Mouse (Mus musculus) Patski (cell line): ENCODE data around the gene Ggta1. TPM values are rescaled to one million over a fixed set of nuclear protein-coding genes. Genes with fewer than 3 reads are reported as not detected.

Experiments used
- ATAC-seq: fragments of 100-300 bp; one replicate; pipeline ENCODE4 v1.8.0; 2021
- CTCF ChIA-PET: fragments of 350-600 bp; sonication (Branson Sonifier 250); formaldehyde crosslinking; loops from one replicate; lab custom pipeline; 2022; ENCODE audit warnings: inconsistent platforms; lab: Charles Lee
- POLR2A ChIA-PET: fragments of 350-600 bp; sonication (Branson Sonifier 250); formaldehyde crosslinking; loops from one replicate; lab custom pipeline; 2022; ENCODE audit warnings: antibody characterized with exemption, inconsistent platforms; lab: Charles Lee
- DNase-seq: peaks from one replicate; pipeline ENCODE4 v3.0.0-alpha.2; 2011; ENCODE audit warnings: low read depth, low spot score
- H3K27me3 ChIP-seq: fragments of 371-371 bp; one replicate; pipeline ENCODE4 v1.5.1; 2021
- CTCF ChIP-seq: fragments of 100-300 bp; IDR thresholded peaks from one replicate; pipeline ENCODE4 v1.5.1; 2021
- in situ Hi-C: fragments of 300-500 bp; cut with MboI; formaldehyde crosslinking; loops from 3 replicates; pipeline ENCODE4 v1.11.1; 2018; ENCODE audit warnings: low pct_unique_long_range_greater_than_20kb, mixed read lengths
- polyA plus RNA-seq: library from polyadenylated mRNA; unstranded; gene quantifications from one replicate; pipeline ENCODE4 v1.2.3, GENCODE M21; 2021

The Ggta1 gene
- polyA plus RNA-seq, 1 experiment from 2014 or later, result 25.5 TPM

GRCm38 (mm10) chr2:35448914-35449670 lies 13.9 kb downstream of the Ggta1 start:
- ChIA-PET CTCF (interaction anchor here (1.3 kb wide), 1 partner anchor 10 kb away, joined by 4 read pairs; no protein-coding TSS in a partner anchor), POLR2A (interaction anchor here (1.4 kb wide), 1 partner anchor 9 kb away, joined by 3 read pairs; no protein-coding TSS in a partner anchor)
- no peak for ATAC-seq
- no peak for TF ChIP-seq CTCF
- H3K27me3 ChIP-seq, result no peaks in the 10 kb centered on the region
- DNase-seq, result no peak
- in situ Hi-C loops, result no loop called here

- ATAC-seq, result no peak
- in situ Hi-C loops, result no loop called here
- TF ChIP-seq CTCF, result no peak
These were observed 14.7 kb downstream of the Ggta1 start for GRCm38 (mm10) chr2:35448215-35448913.

GRCm38 (mm10) chr2:35447453-35447852 lies 15.6 kb downstream of the Ggta1 start:
- no peaks in the 10 kb centered on the region for H3K27me3 ChIP-seq
- in situ Hi-C loops, result no loop called here
- no peak for TF ChIP-seq CTCF
- no peak for DNase-seq
- POLR2A ChIA-PET, result no interaction called here
- CTCF ChIA-PET, result no interaction called here
- no peak for ATAC-seq

More at GRCm38 (mm10) chr2:35448215-35448913, 14.7 kb downstream of the Ggta1 start:
- H3K27me3 ChIP-seq, result no peaks in the 10 kb centered on the region
- DNase-seq, result no peak
- ChIA-PET CTCF (interaction anchor here (1.3 kb wide), 1 partner anchor 10 kb away, joined by 4 read pairs; no protein-coding TSS in a partner anchor), POLR2A (no interaction called here)

GRCm38 (mm10) chr2:35446798-35447197 lies 16.2 kb downstream of the Ggta1 start:
- H3K27me3 ChIP-seq, result no peaks in the 10 kb centered on the region
- TF ChIP-seq CTCF, result no peak
- ATAC-seq (no peak), DNase-seq (no peak)
- ChIA-PET CTCF (no interaction called here), POLR2A (no interaction called here)
- in situ Hi-C loops, result no loop called here

- no peak for TF ChIP-seq CTCF
- ChIA-PET POLR2A (no interaction called here), CTCF (interaction anchor here (1.2 kb wide), 1 partner anchor 7 kb away, joined by 3 read pairs; no protein-coding TSS in a partner anchor)
- no peak for DNase-seq
- ATAC-seq, result no peak
- H3K27me3 ChIP-seq, result no peaks in the 10 kb centered on the region
- in situ Hi-C loops, result no loop called here
These were observed 16.7 kb downstream of the Ggta1 start for GRCm38 (mm10) chr2:35446300-35446699.

GRCm38 (mm10) chr2:35445610-35446009 lies 17.4 kb downstream of the Ggta1 start:
- CTCF ChIA-PET, result interaction anchor here (1.2 kb wide), 1 partner anchor 8 kb away, joined by 3 read pairs; no protein-coding TSS in a partner anchor
- no peak for TF ChIP-seq CTCF
- ATAC-seq, result no peak
- POLR2A ChIA-PET, result interaction anchor here (1.2 kb wide), 1 partner anchor 11 kb away, joined by 3 read pairs; no protein-coding TSS in a partner anchor
- in situ Hi-C loops, result no loop called here
- no peak for DNase-seq
- H3K27me3 ChIP-seq, result no peaks in the 10 kb centered on the region

- ChIA-PET CTCF (interaction anchor here (1.2 kb wide), 1 partner anchor 9 kb away, joined by 3 read pairs; no protein-coding TSS in a partner anchor), POLR2A (interaction anchor here (1.2 kb wide), 1 partner anchor 10 kb away, joined by 3 read pairs; no protein-coding TSS in a partner anchor)
- in situ Hi-C loops, result no loop called here
- no peak for ATAC-seq
- no peaks in the 10 kb centered on the region for H3K27me3 ChIP-seq
- no peak for TF ChIP-seq CTCF
- DNase-seq, result no peak
These were observed 18.2 kb downstream of the Ggta1 start for GRCm38 (mm10) chr2:35444764-35445262.

- ChIA-PET CTCF (no interaction called here), POLR2A (interaction anchor here (0.6 to 1.2 kb wide), 2 partner anchors 9 to 10 kb away, joined by 3 read pairs; no protein-coding TSS in a partner anchor)
- no peak for TF ChIP-seq CTCF
- DNase-seq (no peak), ATAC-seq (no peak)
- in situ Hi-C loops, result no loop called here
- no peaks in the 10 kb centered on the region for H3K27me3 ChIP-seq
These were observed 18.9 kb downstream of the Ggta1 start for GRCm38 (mm10) chr2:35443981-35444763.

GRCm38 (mm10) chr2:35443325-35443724 lies 19.7 kb downstream of the Ggta1 start:
- POLR2A ChIA-PET, result interaction anchor here (0.6 kb wide), 1 partner anchor 9 kb away, joined by 3 read pairs; no protein-coding TSS in a partner anchor
- no peaks in the 10 kb centered on the region for H3K27me3 ChIP-seq
- TF ChIP-seq CTCF, result no peak
- in situ Hi-C loops, result no loop called here
- no peak for ATAC-seq
- CTCF ChIA-PET, result no interaction called here
- DNase-seq, result no peak

GRCm38 (mm10) chr2:35442079-35442478 lies 21.0 kb downstream of the Ggta1 start:
- ATAC-seq (no peak), DNase-seq (no peak)
- CTCF ChIA-PET, result interaction anchor here (0.7 to 1.5 kb wide), 3 partner anchors 10 to 44 kb away, joined by 3 to 4 read pairs (median 3); no protein-coding TSS in a partner anchor
- no peaks in the 10 kb centered on the region for H3K27me3 ChIP-seq
- in situ Hi-C loops, result no loop called here
- TF ChIP-seq CTCF, result no peak
- POLR2A ChIA-PET, result no interaction called here
